Comparison of ENCODE assay signal across 22 mouse cellular contexts in genomic region chr4:101216286-101216685, GRCm38 (mm10). TPM values are rescaled to one million over a fixed set of nuclear protein-coding genes. Genes with fewer than 3 reads are reported as not detected.
DNase-seq lines count a peak whose midpoint lies in the region; ATAC-seq and TF ChIP-seq lines count a peak whose summit lies in the region.
"Had no signal": no experiment of that assay in that cellular context is flagged by ENCODE, and none has a peak within 500 bp of the region (broad histone marks: within the 10 kb centered on the region; RNA-seq: fewer than 3 reads in every experiment).

No protein-coding gene starts in this region.

- H3K27me3 ChIP-seq in kidney, adult 2 months (replicated peaks; ENCODE audit: control insufficient read depth, insufficient read depth, low read length): no peaks in the 10 kb centered on the region
- no peaks in the 10 kb centered on the region for H3K27me3 ChIP-seq in liver, embryonic 15.5 days
- no peaks in the 10 kb centered on the region for H3K27me3 ChIP-seq in intestine, embryonic 16.5 days (replicated peaks; ENCODE audit: control insufficient read depth, insufficient read depth, low read length)
- H3K27me3 ChIP-seq: embryonic facial prominence, embryonic 15.5 days; heart, embryonic 13.5 days; limb, embryonic 13.5 days; lung, embryonic 15.5 days; neural tube, embryonic 15.5 days had no signal

- no peak overlapping the region for H3K27ac ChIP-seq in kidney, adult 2 months (ENCODE audit: insufficient read depth, low read depth, low read length)
- peak overlapping the region; percentile 66 for H3K27ac ChIP-seq in liver, embryonic 15.5 days (replicated peaks)
- H3K27ac ChIP-seq in intestine, embryonic 16.5 days (ENCODE audit: low read length): no peak overlapping the region
- H3K27ac ChIP-seq: embryonic facial prominence, embryonic 15.5 days; heart, adult 2 months; heart, embryonic 13.5 days; limb, embryonic 13.5 days; lung, embryonic 15.5 days; midbrain, embryonic 10.5 days; neural tube, embryonic 15.5 days had no signal

- no peak for TF ChIP-seq CTCF in kidney, adult 2 months (conservative IDR thresholded peaks at IDR 0.05; ENCODE audit: insufficient read depth, insufficient read length, low read depth, low read length)

- no peak overlapping the region for H3K9ac ChIP-seq in liver, embryonic 15.5 days
- H3K9ac ChIP-seq in intestine, embryonic 16.5 days (ENCODE audit: low read depth, low read length): no peak overlapping the region
- H3K9ac ChIP-seq: embryonic facial prominence, embryonic 15.5 days; heart, embryonic 13.5 days; limb, embryonic 13.5 days; lung, embryonic 15.5 days; neural tube, embryonic 15.5 days had no signal

- DNase-seq in heart, adult 11 months: peak; percentile 43
- DNase-seq in heart, adult 18-20 months: no peak
- DNase-seq in kidney, adult 2 months: peak; percentile 83
- DNase-seq in kidney, postnatal 14 days: peak; percentile 58
- no peak for DNase-seq in gastrocnemius, adult 18-20 months (ENCODE audit: low spot score)
- DNase-seq in embryo, embryonic 10.5 days (ENCODE audit: low spot score): no peak
- DNase-seq: adrenal gland, postnatal 14 days; cerebellum, adult 9-10 months; gastrocnemius, postnatal 14 days; heart, adult 2 months; heart, postnatal 14 days; lung, postnatal 4 days; right cerebral cortex, adult 18-20 months had no signal

- 36% methylated on average over 4 of the region's 4 CpGs for WGBS in kidney, adult 2 months
- WGBS in liver, embryonic 15.5 days (ENCODE audit: insufficient replicate concordance): 64% methylated on average over 4 of the region's 4 CpGs
- 82% methylated on average over 4 of the region's 4 CpGs for WGBS in intestine, embryonic 16.5 days

- H3K9me3 ChIP-seq in liver, embryonic 15.5 days (replicated peaks): no peaks in the 10 kb centered on the region
- H3K9me3 ChIP-seq in intestine, embryonic 16.5 days (ENCODE audit: control insufficient read depth, low read length): no peaks in the 10 kb centered on the region
- H3K9me3 ChIP-seq: embryonic facial prominence, embryonic 15.5 days; heart, embryonic 13.5 days; limb, embryonic 13.5 days; lung, embryonic 15.5 days; midbrain, embryonic 10.5 days; neural tube, embryonic 15.5 days had no signal

- H3K36me3 ChIP-seq in kidney, adult 2 months (ENCODE audit: control insufficient read depth, insufficient read depth, low read length): no peaks in the 10 kb centered on the region
- 0 out of 2 replicates have a peak, but pooled peaks cover 3% of the 10 kb centered on the region for H3K36me3 ChIP-seq in liver, embryonic 15.5 days (replicated peaks)
- H3K36me3 ChIP-seq in intestine, embryonic 16.5 days (ENCODE audit: control insufficient read depth, insufficient read depth, low read length): no peaks in the 10 kb centered on the region
- H3K36me3 ChIP-seq: embryonic facial prominence, embryonic 15.5 days; heart, embryonic 13.5 days; limb, embryonic 13.5 days; lung, embryonic 15.5 days; midbrain, embryonic 10.5 days; neural tube, embryonic 15.5 days had no signal

- H3K4me1 ChIP-seq in kidney, adult 2 months (ENCODE audit: control insufficient read depth, insufficient read depth, low read length): peaks cover 19% of the 10 kb centered on the region
- peaks cover 31% of the 10 kb centered on the region for H3K4me1 ChIP-seq in liver, embryonic 15.5 days (replicated peaks)
- peaks cover 7% of the 10 kb centered on the region for H3K4me1 ChIP-seq in intestine, embryonic 16.5 days (ENCODE audit: control insufficient read depth, insufficient read depth, low read length)
- H3K4me1 ChIP-seq: embryonic facial prominence, embryonic 15.5 days; midbrain, embryonic 10.5 days; neural tube, embryonic 15.5 days had no signal

- no peak for ATAC-seq in liver, embryonic 15.5 days (ENCODE audit: insufficient read depth)
- ATAC-seq in intestine, embryonic 16.5 days: no peak
- ATAC-seq: forebrain, embryonic 16.5 days had no signal

- TF ChIP-seq POLR2A in kidney, adult 2 months (IDR thresholded peaks at IDR 0.05; ENCODE audit: low read depth, low read length): no peak

- H3K4me3 ChIP-seq in kidney, adult 2 months (ENCODE audit: insufficient read depth, low read depth, low read length): no peak overlapping the region
- H3K4me3 ChIP-seq in liver, embryonic 15.5 days (replicated peaks): no peak overlapping the region
- no peak overlapping the region for H3K4me3 ChIP-seq in intestine, embryonic 16.5 days (ENCODE audit: low read length)
- H3K4me3 ChIP-seq: embryonic facial prominence, embryonic 15.5 days; heart, adult 2 months; heart, embryonic 13.5 days; limb, embryonic 13.5 days; lung, embryonic 15.5 days; midbrain, embryonic 10.5 days; neural tube, embryonic 15.5 days had no signal

- H3K4me2 ChIP-seq in liver, embryonic 15.5 days: no peak overlapping the region
- H3K4me2 ChIP-seq in intestine, embryonic 16.5 days (ENCODE audit: low read depth, low read length): no peak overlapping the region
- H3K4me2 ChIP-seq: embryonic facial prominence, embryonic 15.5 days; heart, embryonic 13.5 days; limb, embryonic 13.5 days; lung, embryonic 15.5 days; neural tube, embryonic 15.5 days had no signal

RNA-seq across cellular contexts. Expression of gene Jak1, which starts 48.8 kb away (rescaled TPM):
- 100 to 1,000 TPM in 1 of 2 experiments, 10 to 100 TPM in 1; 91.2 to 102 TPM for total RNA-seq in heart, adult 18-20 months (2021)
- polyA plus RNA-seq in kidney, adult 2 months (2012; rRNA removed): 38.5 and 46.5 TPM in 2 replicates
- 42.4 and 44.7 TPM in 2 replicates for polyA plus RNA-seq in liver, embryonic 15.5 days (2015; fragmentation: Nextera tagmentation; extraction: Ambion mirVana)
- 66.7 and 67.9 TPM in 2 replicates for polyA plus RNA-seq in intestine, embryonic 16.5 days (2015; fragmentation: Nextera tagmentation; extraction: Ambion mirVana)
- 100 to 1,000 TPM in 1 of 2 experiments, 10 to 100 TPM in 1; 96.1 to 106 TPM for total RNA-seq in gastrocnemius, adult 18-20 months (2021)

Comparison
In these comparisons a context has a peak if more than half of its experiments do, and no peak if none do; other contexts are left out.
1. DNase-seq: peak in heart, adult 11 months (single experiment), kidney, adult 2 months (single experiment) and kidney, postnatal 14 days (single experiment); none in heart, adult 18-20 months (0 of 2), gastrocnemius, adult 18-20 months (single experiment) and embryo, embryonic 10.5 days (single experiment).